Mouse (Mus musculus) embryonic facial prominence, embryonic 14.5 days (tissue): ENCODE results near the gene Dbi. TPM values are rescaled to one million over a fixed set of nuclear protein-coding genes. Genes with fewer than 3 reads are reported as not detected.

Experiments
- polyA plus RNA-seq: library from polyadenylated mRNA; unstranded; fragments of >200 nt; fragmentation: Nextera tagmentation; extraction: Ambion mirVana; gene quantifications from 2 replicates; pipeline ENCODE4 v1.2.1, GENCODE M21; 2014

Dbi gene
- polyA plus RNA-seq, 1 experiment from 2014 or later: 705 TPM

Other genes starting within 250 kb of the Dbi start
- 6.8 and 7.2 TPM in 2 replicates for gene Tmem177, start 207.9 kb downstream of the Dbi start, polyA plus RNA-seq
- 0.10 and 1.1 TPM in 2 replicates for gene Cfap221, start 123.8 kb downstream of the Dbi start, polyA plus RNA-seq
- 0.33 and 0.39 TPM in 2 replicates for gene Sctr, start 114.2 kb downstream of the Dbi start, polyA plus RNA-seq
- 16.9 and 19.8 TPM in 2 replicates for gene Tmem37, start 47.0 kb downstream of the Dbi start, polyA plus RNA-seq
- 14.6 and 16.0 TPM in 2 replicates for gene 3110009E18Rik, start 109 bp upstream of the Dbi start, polyA plus RNA-seq
- 12.9 and 13.2 TPM in 2 replicates for gene Steap3, start 151.6 kb upstream of the Dbi start, polyA plus RNA-seq
- 0.08 TPM in 1 of 2 replicates, not detected in the other for gene C1ql2, start 219.5 kb upstream of the Dbi start, polyA plus RNA-seq